Mouse (Mus musculus) testis, adult 2 months (tissue): ENCODE measurements around the gene Cadps2.

Experiments
- CTCF ChIP-seq: fragments of 200-500 bp; IDR thresholded peaks from 2 replicates; pipeline ENCODE4 v1.5.1; 2012; ENCODE audit warnings: low read depth, mild to moderate bottlenecking, inconsistent platforms, low read length, moderate library complexity; ENCODE audit not compliant: control insufficient read depth, insufficient read depth, insufficient replicate concordance
- POLR2A ChIP-seq: fragments of 200-500 bp; IDR thresholded peaks from 2 replicates; pipeline ENCODE4 v1.6.1; 2012; ENCODE audit warnings: low read depth, mild to moderate bottlenecking, inconsistent platforms, low read length, moderate library complexity; ENCODE audit not compliant: control insufficient read depth

- no peak for TF ChIP-seq CTCF
- TF ChIP-seq POLR2A = no peak
Observed at GRCm38 (mm10) chr6:23655036-23655435, 184.2 kb downstream of the Cadps2 start, which contains the start of gene Rnf148.
